Mouse (Mus musculus) limb, embryonic 11.5 days (tissue): Measurements from ENCODE around the gene Smim23. TPM values are rescaled to one million over a fixed set of nuclear protein-coding genes. Genes with fewer than 3 reads are reported as not detected.

Experiments used
- polyA plus RNA-seq: library from polyadenylated mRNA; unstranded; fragments of >200 nt; fragmentation: Nextera tagmentation; extraction: Ambion mirVana; gene quantifications from 2 replicates; pipeline ENCODE4 v1.2.1, GENCODE M21; 2014

Smim23 gene
- polyA plus RNA-seq, 1 experiment from 2014 or later, result not detected

Other genes starting within 250 kb of the Smim23 start
- 89.4 and 92.6 TPM in 2 replicates for gene Fbxw11, start 181.9 kb downstream of the Smim23 start, polyA plus RNA-seq